Mouse (Mus musculus) bone marrow macrophage, adult 2 months (primary cell): ENCODE results near the gene Jdp2. TPM values are rescaled to one million over a fixed set of nuclear protein-coding genes. Genes with fewer than 3 reads are reported as not detected.

Experiments
- H3K27ac ChIP-seq: 2 replicates; pipeline ENCODE4 v1.5.1; 2012; ENCODE audit warnings: low read depth, low read length; ENCODE audit not compliant: insufficient read depth
- H3K4me1 ChIP-seq: 2 replicates; pipeline ENCODE4 v1.6.1; 2012; ENCODE audit warnings: low read length; ENCODE audit not compliant: control insufficient read depth, insufficient read depth
- H3K4me3 ChIP-seq: 2 replicates; pipeline ENCODE4 v1.5.1; 2012; ENCODE audit warnings: mild to moderate bottlenecking, low read length, moderate library complexity; ENCODE audit not compliant: insufficient read depth
- CTCF ChIP-seq: IDR thresholded peaks from 2 replicates; pipeline ENCODE4 v1.5.1; 2012; ENCODE audit warnings: low read depth, mild to moderate bottlenecking, low read length, moderate library complexity
- POLR2A ChIP-seq: IDR thresholded peaks from 2 replicates; pipeline ENCODE4 v1.6.1; 2012; ENCODE audit warnings: mild to moderate bottlenecking, low read depth, low read length, borderline replicate concordance
- polyA plus RNA-seq: library from polyadenylated mRNA; stranded (reverse); fragments of >200 nt; gene quantifications from 2 replicates; pipeline ENCODE4 v1.2.4, GENCODE M21; 2012; ENCODE audit not compliant: missing spikeins, insufficient read depth, insufficient read length

The Jdp2 gene
- polyA plus RNA-seq, 1 experiment: 9.5 TPM

DNA sequence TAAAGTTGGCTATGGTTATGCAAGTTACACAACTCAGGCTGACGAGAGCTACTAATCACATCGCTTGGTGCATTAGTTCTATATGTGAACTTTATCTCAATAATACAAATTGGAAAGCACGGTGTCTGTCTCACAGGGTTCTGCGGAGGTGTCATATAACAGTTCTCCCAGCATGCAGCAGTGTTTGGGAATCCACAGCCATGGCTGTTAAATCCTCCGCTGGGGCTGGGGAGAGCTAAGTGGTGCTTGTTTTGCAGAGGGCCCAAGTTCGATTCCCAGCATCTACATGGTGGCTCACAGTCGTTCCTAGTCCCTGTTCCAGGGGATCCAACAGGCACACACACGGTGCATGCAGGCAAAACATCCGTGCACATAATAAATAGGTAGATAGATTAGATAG is 19.1 kb downstream of the Jdp2 start:
- H3K27ac ChIP-seq: no peak overlapping the region
- peaks cover 3% of the 10 kb centered on the region; the same call in 1 of the 2 replicates for H3K4me1 ChIP-seq
- TF ChIP-seq POLR2A (no peak), CTCF (no peak)
- H3K4me3 ChIP-seq: no peak overlapping the region

DNA sequence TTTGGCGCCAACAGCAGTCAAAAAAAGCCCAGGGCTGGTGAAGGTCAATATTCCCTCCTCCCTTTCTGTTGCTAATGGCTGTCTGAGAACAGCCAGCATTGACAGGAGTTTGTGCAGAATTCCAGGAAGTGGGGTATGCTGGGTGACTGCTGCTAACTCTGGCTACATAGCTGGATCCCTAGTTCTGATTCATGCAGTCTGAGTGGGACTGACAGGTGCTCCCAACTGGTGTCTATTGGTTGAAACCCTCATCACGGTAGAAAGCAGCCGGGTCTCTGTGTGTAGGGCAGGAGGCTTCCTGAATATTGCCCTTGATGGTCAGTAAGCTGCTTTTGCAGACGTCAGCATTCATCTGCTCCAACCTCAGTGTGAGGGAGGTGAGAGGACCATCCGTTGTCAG is 19.6 kb downstream of the Jdp2 start:
- Histone ChIP-seq H3K4me3 (no peak overlapping the region), H3K4me1 (peaks cover 3% of the 10 kb centered on the region; the same call in 1 of the 2 replicates), H3K27ac (no peak overlapping the region)
- TF ChIP-seq CTCF (no peak), POLR2A (no peak)

DNA sequence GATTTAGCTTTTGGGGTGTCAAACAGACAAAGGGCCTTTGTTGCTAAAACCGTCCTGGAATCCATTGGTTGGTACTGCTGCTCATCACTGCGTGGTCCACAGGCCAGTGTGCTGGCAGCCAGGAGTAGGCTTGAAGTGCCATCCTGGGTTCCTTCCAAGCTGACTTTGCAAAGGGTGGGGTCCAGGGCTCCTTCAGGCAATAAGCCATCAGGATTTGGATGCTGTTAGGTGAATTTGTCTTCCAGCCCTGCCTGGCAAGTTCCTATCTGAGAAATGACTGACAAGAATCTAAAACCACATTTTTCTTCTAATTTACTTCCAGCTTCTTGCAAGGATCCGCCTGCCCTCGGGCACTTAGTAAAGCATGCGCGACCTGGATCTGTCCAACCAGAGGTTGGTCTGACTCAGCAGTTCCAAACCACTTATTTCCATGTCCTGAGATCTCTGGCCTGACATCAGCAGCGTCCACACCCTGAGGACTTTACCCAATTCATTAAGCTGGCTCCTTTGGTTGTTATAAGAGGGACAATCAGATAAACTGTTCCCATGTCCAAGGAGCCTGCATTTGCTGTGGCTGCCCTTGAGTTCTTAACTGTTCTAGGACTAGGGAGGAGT is 20.6 kb downstream of the Jdp2 start:
- Histone ChIP-seq H3K4me1 (peaks cover 3% of the 10 kb centered on the region; the same call in 1 of the 2 replicates), H3K4me3 (no peak overlapping the region), H3K27ac (no peak overlapping the region)
- TF ChIP-seq POLR2A (no peak), CTCF (no peak)

GRCm38 (mm10) chr12:85619898-85620443 is 21.1 kb downstream of the Jdp2 start:
- Histone ChIP-seq H3K4me3 (no peak overlapping the region), H3K27ac (no peak overlapping the region), H3K4me1 (peaks cover 3% of the 10 kb centered on the region; the same call in 1 of the 2 replicates)
- no peak for TF ChIP-seq CTCF
- no peak for TF ChIP-seq POLR2A

- Histone ChIP-seq H3K27ac (no peak overlapping the region), H3K4me1 (no peaks in the 10 kb centered on the region), H3K4me3 (no peak overlapping the region)
- TF ChIP-seq POLR2A (no peak), CTCF (no peak)
These were observed 22.2 kb downstream of the Jdp2 start for GRCm38 (mm10) chr12:85621027-85621426.

DNA sequence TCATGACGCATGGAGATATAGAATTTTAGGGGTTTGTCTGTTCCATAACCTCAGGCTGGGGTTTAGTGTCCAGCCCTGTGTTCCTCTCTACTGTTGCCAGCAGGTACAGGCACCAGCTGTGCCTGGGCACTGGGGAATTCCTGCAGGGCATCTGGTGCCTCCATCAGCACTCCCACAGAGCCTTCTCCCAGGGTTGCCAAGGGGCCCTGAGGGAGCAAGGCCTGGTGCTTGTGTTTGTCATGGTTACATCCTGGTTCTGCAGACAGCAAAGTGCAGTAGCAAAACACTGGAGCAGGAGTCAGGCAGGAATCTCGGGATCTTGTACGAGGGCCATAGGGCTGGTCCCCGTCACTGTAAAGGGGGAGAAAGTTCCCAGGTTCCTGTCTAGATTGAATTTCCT is 22.8 kb downstream of the Jdp2 start:
- Histone ChIP-seq H3K4me3 (no peak overlapping the region), H3K27ac (no peak overlapping the region), H3K4me1 (no peaks in the 10 kb centered on the region)
- no peak for TF ChIP-seq POLR2A
- no peak for TF ChIP-seq CTCF

- Histone ChIP-seq H3K4me1 (no peaks in the 10 kb centered on the region), H3K27ac (no peak overlapping the region), H3K4me3 (no peak overlapping the region)
- TF ChIP-seq CTCF: no peak
These were observed 24.9 kb downstream of the Jdp2 start for GRCm38 (mm10) chr12:85623711-85624110.

GRCm38 (mm10) chr12:85624652-85625051 is 25.8 kb downstream of the Jdp2 start:
- Histone ChIP-seq H3K27ac (no peak overlapping the region), H3K4me1 (no peaks in the 10 kb centered on the region), H3K4me3 (no peak overlapping the region)
- TF ChIP-seq CTCF (no peak), POLR2A (no peak)

- no peak overlapping the region for H3K4me3 ChIP-seq
- no peak for TF ChIP-seq CTCF
- no peak for TF ChIP-seq POLR2A
- no peaks in the 10 kb centered on the region for H3K4me1 ChIP-seq
- no peak overlapping the region for H3K27ac ChIP-seq
These were observed 27.0 kb downstream of the Jdp2 start for GRCm38 (mm10) chr12:85625852-85626251.

DNA sequence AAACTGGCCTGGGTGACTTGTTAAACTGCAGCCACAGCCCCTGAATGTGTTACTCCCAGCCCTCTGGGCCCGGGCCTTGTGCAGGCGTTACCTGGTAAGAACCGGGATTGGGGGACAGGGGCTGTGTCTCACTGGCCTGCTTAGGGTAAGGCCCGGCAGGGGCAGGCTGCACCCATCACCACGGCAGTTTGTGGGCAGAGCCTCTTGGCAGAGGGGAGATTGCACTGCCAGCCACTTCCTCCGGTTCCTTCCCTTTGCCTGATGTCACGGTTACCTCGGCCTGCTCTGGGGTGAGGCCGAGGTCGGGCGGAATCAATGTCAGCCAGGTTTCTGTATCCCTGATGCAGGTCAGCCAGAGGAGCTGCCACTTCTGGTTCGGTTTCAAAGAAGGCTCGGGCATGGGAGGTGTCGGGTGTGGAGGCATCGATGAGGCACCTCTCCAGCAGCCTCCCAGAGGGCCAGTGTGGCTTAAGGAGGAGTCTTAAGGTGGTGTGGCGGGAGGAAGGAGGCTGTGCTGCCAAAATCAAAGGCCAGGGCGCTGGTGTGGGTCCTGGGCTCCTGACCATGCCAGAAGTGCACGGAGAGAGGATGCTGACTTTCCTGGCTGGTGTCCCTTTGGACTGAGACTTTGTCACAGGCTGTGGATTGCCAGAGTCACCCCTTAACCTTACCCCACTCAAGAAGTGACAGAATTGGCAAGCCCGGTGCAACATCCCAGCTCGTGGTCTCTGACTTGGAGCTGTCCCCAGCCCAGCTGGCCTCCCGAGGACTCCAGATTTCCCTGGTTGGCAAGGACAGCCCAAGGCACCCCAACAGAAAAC is 31.0 kb downstream of the Jdp2 start:
- Histone ChIP-seq H3K4me1 (no peaks in the 10 kb centered on the region), H3K4me3 (no peak overlapping the region), H3K27ac (no peak overlapping the region)
- TF ChIP-seq POLR2A: no peak
- no peak for TF ChIP-seq CTCF

- Histone ChIP-seq H3K4me1 (no peaks in the 10 kb centered on the region), H3K27ac (no peak overlapping the region)
- no peak for TF ChIP-seq CTCF
- TF ChIP-seq POLR2A: no peak
These were observed 32.4 kb downstream of the Jdp2 start for GRCm38 (mm10) chr12:85631196-85631595.

More at GRCm38 (mm10) chr12:85631196-85631595, 32.4 kb downstream of the Jdp2 start:
- no peak overlapping the region for H3K4me3 ChIP-seq
